Mouse (Mus musculus): ENCODE measurements around the gene Serpinf1. TPM values are rescaled to one million over a fixed set of nuclear protein-coding genes. Genes with fewer than 3 reads are reported as not detected.

Serpinf1 gene
- total RNA-seq, 2 experiments from 2014 or later, result 26.0 TPM; not detected in 1

DNA sequence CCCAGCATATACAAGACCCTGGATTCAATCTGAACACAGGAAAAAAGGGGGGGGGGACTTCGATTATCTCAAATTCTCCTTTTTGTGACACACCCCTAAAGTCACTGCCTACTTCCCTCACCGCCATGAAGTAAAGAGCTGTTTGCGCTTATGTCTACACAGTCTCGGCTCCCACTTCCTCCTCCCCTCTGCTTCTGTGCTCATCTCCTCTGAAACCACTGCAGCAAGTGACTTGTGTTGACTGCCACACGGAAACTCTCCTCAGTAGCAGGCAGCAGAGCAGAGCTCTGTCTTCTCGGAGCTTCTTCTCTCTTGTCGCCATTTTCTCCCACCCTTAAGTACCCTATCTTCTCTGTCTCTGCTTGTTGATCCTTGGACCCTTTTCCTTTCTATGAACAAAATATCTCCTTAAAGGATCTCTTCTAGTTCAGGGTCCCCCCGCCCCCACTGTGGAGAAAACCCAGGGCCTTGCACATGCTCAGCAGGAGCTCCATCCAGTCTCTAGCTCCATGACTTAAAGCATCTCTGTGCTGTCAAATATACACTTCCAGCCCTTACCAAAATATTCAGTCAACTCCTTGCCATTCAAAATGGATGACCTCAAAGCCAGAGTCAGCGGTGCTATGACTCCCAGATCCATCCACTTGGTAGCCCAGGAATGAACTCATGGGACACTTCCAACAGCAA lies 6.7 kb upstream of the Serpinf1 start:
- ATAC-seq (replicated peaks; ENCODE audit: low FRiP score, poor library complexity, severe bottlenecking), result no peak

DNA sequence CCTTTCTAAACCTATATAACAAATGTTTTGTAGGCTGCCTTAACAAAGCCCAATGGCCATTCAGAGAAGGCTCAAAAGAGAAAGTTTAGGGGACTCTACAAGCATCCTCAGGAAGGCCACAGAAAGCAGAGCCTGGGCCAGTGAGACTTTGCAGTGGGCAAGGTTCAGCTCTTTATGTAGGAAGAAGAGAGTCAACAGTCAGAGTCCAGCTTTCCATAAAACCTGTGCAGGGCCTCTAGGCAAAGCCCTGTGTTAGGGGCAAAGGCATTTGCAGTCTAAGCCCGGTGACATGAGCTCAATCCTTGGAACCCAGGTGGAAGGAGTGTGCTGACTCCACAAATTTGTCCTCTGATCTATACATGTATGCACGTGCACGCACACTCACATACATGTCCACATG lies 2.0 kb upstream of the Serpinf1 start:
- no peak for ATAC-seq (replicated peaks; ENCODE audit: low FRiP score, poor library complexity, severe bottlenecking)

DNA sequence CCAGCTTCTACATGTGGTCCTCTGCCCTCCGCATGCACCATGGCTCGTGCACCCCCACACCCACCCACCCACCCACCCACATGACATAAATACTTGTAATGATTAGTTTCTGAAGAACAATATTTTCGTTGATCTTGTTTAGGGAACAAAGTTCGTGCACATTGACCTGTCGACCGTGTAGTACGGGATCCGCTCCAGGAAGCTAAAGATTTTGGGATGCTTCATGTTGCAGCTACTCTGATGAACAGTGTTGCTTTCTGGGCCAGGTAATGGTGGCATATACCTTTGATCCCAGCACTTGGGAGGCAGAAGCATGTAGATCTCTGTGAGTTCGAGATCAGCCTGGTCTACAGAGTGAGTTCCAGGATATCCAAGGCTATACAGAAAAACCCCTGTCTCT lies 1.5 kb upstream of the Serpinf1 start:
- ATAC-seq (replicated peaks; ENCODE audit: low FRiP score, poor library complexity, severe bottlenecking), result no peak

DNA sequence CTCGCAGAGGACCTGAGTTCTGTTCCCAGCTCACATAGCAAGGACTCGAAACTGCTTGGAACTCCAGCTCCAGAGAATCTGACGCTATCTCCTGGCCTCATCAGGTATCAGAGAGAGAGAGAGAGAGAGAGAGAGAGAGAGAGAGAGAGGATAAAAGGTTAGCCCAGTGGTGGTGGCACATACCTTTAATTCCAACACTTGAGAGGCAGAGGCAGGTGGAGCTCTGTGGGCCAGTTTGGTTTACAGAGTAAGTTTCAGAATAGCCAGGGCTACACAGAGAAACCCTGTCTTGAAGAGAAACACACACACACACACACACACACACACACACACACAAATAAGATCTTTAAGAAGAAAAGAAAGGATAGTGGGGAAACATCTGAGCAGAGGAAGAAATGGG lies 590 bp upstream of the Serpinf1 start:
- ATAC-seq (replicated peaks; ENCODE audit: low FRiP score, poor library complexity, severe bottlenecking), result no peak

DNA sequence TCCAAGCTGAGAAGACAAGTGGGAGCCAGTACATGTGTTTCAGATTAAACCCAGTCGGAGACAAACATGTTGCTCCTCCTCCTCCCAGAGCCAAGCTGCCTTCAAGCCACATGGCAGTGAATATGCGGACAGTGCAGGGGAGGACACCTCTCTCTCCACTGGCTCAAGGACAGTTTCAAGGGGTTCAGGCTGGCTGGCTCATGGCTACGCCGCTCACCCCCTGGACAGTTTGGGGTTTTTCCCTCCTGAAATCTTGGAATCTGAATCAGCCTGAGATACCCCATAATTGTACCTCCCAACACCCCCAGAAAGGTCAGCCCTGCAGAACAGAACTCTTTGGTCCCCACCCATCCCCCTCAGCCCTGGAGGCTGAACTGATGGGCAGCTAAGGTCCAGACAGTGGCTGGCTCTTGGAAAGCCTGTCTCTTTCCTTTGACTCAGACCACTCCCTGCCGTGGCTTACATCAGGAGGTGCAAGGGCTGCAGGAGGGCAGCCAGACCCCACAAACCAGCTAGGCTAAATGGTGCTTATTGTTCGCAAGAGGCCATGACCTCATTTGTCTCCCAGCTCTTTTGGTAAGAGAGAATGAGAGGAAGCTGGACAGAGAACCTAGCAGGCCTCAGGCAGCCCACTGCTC lies 1.0 kb downstream of the Serpinf1 start:
- no peak for ATAC-seq (replicated peaks; ENCODE audit: low FRiP score, poor library complexity, severe bottlenecking)

DNA sequence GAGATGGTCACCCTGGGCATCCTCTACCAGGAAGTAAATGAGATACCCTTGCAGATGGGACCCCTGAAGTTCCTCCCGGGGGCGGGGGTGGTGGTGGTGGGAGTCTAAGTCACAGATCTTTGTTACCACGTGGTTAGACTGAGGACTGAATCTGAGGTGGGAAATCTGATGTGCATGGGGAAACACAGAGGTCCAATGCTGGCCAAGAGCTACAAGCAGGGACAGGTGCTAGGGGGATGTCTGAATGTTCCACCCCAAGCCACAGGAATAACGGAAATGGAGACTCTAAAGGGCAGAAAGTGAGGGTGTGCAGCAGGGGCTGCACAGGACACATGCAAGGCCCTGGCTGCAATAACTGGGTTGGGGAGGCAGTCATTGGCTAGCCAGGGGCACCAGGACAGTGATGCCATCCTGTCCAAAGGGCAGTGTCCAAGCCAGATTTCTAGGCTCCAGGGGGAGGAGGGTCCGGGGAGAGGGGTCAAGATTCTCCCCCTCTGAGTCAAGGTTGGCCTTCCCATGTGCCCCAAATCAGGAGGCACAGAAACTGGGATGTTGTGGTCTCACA lies 1.6 kb downstream of the Serpinf1 start:
- ATAC-seq (replicated peaks; ENCODE audit: low FRiP score, poor library complexity, severe bottlenecking), result no peak

DNA sequence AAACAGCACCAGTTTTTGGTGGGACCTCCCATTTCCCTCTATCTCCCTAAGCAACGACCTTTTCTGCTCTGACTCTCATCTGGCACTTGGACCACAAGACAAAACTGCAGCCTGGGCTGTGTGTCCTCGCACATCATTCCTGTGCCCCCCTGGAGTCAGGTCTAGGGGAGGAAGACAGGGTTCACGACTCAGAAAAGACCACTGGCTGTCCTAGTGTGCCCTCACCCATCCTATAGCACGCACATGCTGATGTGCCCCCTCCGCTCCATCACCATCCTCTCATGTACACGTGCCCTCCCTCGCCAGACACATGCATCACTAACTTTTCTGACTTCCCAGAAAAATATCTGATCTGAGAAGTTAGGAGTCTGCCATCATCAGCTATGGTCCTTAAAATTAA lies 2.5 kb downstream of the Serpinf1 start:
- ATAC-seq (replicated peaks; ENCODE audit: low FRiP score, poor library complexity, severe bottlenecking), result no peak

DNA sequence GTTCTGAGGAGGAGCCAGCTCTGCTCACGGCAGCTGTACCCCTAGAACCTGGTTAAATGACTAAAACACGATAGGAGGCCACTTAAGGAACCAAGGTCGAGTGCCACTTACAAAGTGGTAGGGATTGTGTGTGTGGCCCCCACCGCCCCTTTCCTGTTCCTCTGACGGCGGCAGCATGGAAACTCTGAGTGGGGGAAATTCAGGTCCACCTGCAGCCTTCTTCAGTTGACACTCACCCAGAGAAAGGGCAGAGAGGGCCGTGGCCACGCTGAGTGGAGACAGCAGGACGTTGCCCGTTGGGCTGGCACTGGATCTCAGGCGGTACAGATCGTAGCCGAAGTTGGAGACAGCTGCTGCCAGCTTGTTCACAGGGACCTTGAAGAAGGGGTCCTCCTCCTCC lies 6.5 kb downstream of the Serpinf1 start:
- ATAC-seq (replicated peaks; ENCODE audit: low FRiP score, poor library complexity, severe bottlenecking), result no peak

DNA sequence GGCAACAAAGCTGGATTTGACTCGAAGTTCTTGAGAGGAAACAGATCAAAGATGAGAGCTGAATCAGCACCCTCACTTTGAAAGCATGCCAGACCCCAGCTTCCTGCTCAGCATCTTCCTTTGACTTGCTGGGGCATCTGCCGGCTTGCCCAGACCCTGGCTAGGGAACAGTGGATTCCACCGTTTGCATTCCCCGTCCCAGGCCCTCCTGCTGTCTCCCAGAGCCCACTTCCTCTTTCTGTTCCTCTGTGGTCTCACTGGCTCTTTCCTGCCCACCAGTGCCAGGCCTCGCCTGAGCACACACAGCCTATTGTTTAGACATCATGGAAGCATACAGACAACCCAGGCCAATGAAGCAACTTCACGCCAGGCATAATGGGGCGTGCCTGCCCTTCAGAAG lies 7.4 kb downstream of the Serpinf1 start:
- no peak for ATAC-seq (replicated peaks; ENCODE audit: low FRiP score, poor library complexity, severe bottlenecking)

DNA sequence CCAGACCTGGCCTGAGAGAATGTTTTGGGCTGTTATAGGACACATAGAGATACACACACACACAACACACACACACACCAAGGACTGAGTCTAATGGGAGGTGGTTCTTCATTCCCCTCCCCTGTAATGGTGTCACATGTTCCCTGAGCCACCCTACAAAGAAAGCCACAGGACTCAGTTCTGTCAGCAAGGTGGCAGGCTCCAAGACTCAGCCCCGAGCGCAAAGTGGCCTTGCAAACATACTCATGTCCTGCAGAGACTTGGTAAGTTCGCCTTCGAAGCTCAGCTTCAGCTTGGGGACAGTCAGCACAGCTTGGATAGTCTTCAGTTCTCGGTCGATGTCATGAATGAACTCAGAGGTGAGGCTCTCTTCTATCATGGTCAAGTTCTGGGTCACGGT lies 11.9 kb downstream of the Serpinf1 start:
- no peak for ATAC-seq (replicated peaks; ENCODE audit: low FRiP score, poor library complexity, severe bottlenecking)

DNA sequence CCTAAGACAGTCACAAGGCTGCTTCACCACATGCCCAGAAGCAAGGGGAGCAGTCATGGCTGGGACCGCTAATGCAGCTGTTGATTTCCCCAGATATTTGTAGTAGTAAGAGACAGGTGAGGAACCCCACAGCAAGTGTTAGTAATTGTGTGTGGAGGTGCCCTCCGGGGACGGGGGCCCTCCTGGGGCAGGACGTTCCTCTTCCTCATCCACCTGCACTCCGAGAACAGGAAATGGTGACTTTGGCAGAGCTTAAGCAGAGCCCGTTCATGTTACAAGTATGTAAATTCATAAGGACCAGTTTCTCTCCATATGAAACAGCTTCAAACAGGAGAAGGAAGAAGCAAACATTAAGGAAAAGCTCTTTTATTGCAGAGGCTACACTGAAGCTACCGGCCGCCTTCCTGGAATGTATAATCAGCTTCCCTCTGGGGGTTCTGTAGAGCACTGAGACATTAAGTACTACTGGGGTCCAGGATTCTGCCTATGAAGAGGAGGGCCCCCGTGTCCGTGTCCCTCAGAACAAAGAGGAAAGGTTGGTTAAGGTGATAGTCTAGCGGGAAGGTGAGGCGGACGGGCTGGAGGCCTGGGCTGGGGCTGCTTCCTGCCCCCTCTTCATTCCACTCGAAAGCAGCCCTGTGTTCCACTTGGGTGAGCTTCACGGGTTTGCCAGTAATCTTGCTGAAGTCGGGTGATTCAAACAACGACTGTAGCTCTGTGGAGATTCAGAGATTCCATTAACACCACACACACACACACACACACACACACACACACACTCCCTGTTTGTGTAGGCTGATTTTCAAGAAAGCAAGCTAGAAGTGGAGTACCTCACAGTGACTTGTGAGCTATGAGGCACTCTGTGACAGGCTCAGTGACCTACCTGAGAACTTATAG lies 12.6 kb downstream of the Serpinf1 start:
- no peak for ATAC-seq (replicated peaks; ENCODE audit: low FRiP score, poor library complexity, severe bottlenecking)

DNA sequence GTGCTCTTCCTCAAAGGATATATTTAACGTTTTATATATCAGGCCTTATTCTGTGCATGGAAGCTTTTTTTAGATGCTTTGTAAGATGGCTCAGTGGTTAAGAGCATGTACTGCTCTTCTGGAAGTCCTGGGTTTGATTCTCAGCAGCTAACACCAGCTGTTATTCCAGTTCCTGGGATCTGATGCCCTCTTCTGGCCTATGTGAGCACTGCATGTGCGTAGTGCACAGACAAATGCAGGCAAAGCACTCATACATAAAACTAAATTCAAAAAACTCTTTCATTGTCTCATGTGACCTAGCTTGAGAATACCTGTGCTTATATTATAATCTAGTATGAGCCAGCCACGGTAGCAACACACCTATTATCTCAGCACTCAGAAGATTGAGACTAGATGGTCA lies 15.6 kb downstream of the Serpinf1 start:
- 0 out of 2 replicates have a peak, but pooled peaks have one; percentile 72 for ATAC-seq (replicated peaks; ENCODE audit: low FRiP score, poor library complexity, severe bottlenecking)

DNA sequence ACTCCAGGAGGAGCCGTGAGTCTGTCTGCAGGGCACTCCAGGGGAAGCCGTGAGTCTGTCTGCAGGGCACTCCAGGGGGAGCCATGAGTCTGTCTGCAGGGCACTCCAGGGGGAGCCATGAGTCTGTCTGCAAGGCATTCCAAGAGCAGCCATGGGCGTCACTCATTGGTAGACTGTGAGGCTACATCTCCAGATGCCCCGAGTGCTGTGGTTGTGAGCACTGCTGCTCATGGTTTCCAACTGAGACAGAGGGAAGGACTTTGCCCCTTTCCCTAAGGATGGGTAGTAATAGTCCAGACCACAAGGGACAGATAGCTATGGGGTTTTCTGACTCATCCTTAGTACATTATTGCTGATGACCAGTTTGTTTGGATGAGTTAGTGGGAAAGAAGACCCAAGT lies 16.4 kb downstream of the Serpinf1 start:
- no peak for ATAC-seq (replicated peaks; ENCODE audit: low FRiP score, poor library complexity, severe bottlenecking)

DNA sequence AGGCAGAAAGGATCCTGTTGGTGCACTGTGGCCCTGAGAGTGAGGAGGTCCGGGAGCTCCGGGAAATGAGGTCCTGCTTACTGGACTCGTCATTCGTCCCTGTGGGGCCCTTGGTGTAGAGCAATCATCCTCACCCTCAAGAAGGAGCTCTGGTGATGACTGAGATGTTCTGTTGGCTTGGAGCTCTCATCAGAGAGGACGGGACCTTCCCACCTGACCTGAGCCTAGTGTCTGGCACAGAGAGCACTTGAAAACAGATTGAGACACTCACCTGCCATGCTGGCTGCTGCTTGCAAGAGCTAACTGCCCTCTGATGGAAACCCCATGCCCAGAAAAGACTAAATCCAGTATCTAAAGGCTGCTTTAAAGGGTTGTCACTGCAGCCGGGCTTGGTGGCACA lies 17.7 kb downstream of the Serpinf1 start:
- no peak for ATAC-seq (replicated peaks; ENCODE audit: low FRiP score, poor library complexity, severe bottlenecking)

DNA sequence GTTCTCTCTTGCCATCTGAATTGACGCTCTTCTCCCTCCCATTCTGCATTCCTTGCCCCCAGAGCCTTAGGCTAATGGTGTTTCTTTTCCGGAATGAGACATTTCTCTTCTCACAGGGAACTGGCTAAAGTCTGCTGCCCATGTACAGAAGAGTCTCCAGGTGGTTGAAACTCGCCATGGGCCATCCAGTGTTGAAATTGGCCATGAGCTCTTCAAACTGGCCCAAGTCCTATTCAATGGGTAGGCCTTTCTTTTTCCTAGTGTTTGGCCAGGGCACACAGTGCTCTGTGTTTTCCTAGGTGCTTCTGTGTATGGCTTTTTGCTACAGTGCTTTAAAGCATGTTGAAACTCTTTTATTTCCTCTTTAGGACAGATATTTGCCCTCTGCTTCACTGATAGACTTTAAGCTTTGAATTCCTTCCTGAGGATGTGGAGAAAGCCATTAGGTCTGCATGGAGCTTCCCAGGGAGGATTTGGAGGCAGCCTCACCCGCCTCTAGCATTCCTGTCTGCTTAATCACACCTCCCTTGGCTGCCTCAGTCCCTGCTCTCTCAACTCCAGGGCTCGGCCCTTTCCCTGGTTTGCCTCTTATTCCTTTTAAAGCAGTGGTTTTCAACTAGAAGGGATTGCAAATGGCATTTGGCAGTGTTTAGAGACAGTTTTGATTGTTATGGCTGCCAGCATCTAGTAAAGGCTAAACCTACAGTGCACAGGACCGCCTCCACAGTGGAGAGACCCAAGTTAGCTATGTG lies 19.0 kb downstream of the Serpinf1 start:
- no peak for ATAC-seq (replicated peaks; ENCODE audit: low FRiP score, poor library complexity, severe bottlenecking)

DNA sequence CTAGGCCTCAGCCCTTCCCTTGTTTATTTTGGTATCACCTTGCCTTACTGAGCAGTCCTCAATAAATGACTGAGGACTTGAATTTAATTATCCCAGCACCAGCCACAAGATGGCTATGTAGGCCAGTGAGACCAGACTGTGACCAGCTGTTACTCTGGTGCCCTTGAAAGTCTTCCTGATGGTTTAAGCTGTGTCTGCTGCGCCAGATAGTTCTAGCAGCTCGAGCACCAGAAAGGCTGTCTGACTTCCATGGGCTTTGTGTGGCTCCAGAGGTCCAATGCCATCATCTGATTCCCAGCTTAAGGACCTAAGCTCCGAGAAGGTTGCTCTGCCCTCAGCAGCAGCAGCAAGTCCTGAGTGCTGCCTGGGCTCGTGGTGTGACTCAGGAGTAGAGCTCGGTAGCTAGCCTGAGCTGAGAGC lies 20.2 kb downstream of the Serpinf1 start:
- peak; percentile 58 for ATAC-seq (replicated peaks; ENCODE audit: low FRiP score, poor library complexity, severe bottlenecking)

DNA sequence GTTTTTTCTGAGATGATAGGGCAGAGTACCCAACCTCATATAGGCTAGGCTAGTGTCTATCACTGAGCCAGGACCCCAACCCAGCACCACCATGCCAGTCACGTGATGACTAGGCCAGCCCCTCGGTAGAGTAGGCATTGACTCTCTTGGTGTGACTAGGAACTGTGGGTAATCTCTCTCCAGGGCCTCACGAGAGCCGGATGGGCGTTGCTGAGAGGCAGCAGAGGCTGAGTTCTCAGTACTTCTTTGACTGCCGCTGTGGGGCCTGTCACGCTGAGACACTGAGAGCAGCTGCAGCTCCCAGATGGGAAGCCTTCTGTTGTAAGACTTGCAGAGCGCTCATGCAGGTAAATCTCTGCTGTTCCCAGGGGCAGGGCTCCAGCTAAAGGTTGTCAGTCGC lies 22.4 kb downstream of the Serpinf1 start:
- ATAC-seq (replicated peaks; ENCODE audit: low FRiP score, poor library complexity, severe bottlenecking), result no peak

DNA sequence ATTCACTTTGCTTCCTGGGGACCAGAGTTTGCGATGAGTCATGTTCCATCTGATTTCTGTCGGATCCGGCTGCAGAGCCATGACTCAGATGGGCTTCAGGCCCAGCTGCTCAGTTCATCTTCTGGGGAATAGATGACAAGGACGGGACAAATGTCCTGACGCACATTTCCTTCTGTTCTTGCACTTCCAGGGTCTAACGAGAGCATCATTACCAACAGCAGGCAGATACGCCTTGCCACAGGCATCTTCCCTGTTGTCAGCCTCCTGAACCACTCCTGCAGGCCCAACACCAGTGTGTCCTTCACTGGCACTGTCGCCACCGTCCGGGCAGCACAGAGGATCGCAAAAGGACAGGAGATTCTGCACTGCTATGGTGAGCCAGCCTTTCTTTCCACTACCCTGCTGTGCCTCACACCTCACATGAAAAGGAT lies 23.1 kb downstream of the Serpinf1 start:
- ATAC-seq (replicated peaks; ENCODE audit: low FRiP score, poor library complexity, severe bottlenecking), result no peak

DNA sequence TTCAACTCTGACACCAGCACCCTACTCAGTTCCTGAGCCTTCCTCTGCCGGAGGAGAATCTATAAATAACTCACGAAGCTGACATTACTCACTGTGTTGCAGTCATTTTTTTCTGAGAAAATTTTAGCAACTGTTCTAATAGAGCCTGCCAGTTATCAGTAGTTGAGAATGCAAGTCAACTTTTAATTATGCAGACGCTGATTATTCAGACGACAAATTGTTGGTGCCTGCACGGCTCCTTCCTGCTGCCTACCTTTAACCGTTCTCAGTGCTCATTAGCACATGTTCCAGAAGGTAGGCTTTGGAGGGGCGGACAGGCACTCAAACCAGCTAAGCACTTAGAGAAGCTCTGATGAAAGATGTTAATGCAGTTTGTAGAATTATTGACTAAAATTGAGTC lies 25.0 kb downstream of the Serpinf1 start:
- ATAC-seq (replicated peaks; ENCODE audit: low FRiP score, poor library complexity, severe bottlenecking), result no peak

DNA sequence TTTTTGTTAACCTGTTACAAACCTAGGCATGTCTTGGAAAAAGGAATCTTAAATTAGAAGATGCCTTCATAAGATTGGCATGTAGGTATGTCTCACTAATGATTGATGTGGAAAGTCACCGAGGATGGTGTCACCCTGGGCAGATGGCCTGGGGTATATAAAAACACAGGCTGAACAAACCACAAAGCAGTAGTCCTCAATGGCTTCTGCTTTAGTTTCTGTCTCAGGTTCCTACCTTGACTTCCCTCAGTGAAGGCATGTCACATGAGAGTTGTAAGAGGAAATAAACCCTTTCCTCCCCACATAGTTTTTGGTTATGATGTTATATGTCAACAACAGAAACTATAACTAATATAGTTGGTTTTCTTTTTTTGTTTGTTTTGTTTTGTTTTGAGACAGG lies 26.9 kb downstream of the Serpinf1 start:
- ATAC-seq (replicated peaks; ENCODE audit: low FRiP score, poor library complexity, severe bottlenecking), result no peak
